Mouse (Mus musculus) lung, postnatal 0 days (tissue): ENCODE results near the gene Sorcs2.

Source experiments
- CTCF ChIP-seq: IDR thresholded peaks from 2 replicates; pipeline ENCODE4 v1.5.1; 2016; ENCODE audit warnings: antibody characterized with exemption, mild to moderate bottlenecking
- EP300 ChIP-seq: IDR thresholded peaks from 2 replicates; pipeline ENCODE4 v1.6.1; 2016; ENCODE audit warnings: antibody characterized with exemption, mild to moderate bottlenecking, control low read depth

DNA sequence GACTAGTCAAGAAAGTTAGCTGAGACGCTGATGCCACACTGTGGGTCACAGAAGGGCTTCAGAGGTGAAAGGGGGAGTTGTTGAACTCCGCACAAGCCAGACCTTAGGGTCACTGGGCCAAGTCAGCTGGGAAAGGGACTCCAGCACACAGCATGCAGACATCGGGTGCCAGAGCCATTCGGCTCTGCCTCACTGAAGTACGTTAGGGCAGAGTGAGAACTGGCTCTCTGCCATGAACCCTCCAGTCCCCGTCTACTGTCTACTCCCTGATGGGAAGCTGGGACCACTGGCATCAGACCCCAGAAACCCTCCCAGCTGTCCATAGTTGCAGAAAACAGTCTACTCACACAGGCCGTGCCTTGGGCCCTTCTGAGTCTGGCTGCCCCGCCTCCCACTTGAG lies 316.9 kb downstream of the Sorcs2 start:
- TF ChIP-seq CTCF (no peak), EP300 (no peak)
